Mouse (Mus musculus) stomach, adult 2 months (tissue): Measurements from ENCODE around the gene B020004J07Rik. TPM values are rescaled to one million over a fixed set of nuclear protein-coding genes. Genes with fewer than 3 reads are reported as not detected.

Experiments
- polyA plus RNA-seq: library from polyadenylated mRNA; depleted of rRNA; stranded (reverse); fragments of >200 nt; gene quantifications from 2 replicates; pipeline ENCODE4 v1.2.3, GENCODE M21; 2012; rRNA removed

B020004J07Rik gene
- not detected in 2 replicates for polyA plus RNA-seq

DNA sequence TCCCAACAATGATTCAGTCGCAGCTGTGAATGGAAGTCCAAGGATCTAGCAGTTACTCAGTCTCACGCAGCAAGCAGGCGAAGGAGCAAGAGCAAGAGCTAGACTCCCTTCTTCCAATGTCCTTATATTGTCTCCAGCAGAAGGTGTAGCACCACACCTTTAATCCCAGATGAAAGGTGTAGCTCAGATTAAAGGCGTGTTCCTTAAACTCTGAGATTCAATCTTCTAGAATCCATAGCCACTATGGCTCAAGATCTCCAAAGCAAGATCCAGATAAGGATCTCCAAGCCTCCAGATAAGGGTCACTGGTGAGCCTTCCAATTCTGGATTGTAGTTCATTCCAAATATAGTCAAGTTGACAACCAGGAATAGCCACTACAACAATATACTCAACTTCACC lies at the start of gene B020004J07Rik:
Gene B020004J07Rik, minus strand, starts transcription at position 101 of the 400 bp plus-strand sequence.

Other genes starting within 250 kb of the B020004J07Rik start
- gene Leprot, start 196.3 kb downstream of the B020004J07Rik start, polyA plus RNA-seq: 13.9 and 21.3 TPM in 2 replicates
- gene Lepr, start 126.6 kb downstream of the B020004J07Rik start, polyA plus RNA-seq: 0.24 and 0.27 TPM in 2 replicates
- gene C130073F10Rik, start 49.8 kb upstream of the B020004J07Rik start, polyA plus RNA-seq: not detected in 2 replicates
- not detected in 2 replicates for gene Gm12800, start 65.1 kb upstream of the B020004J07Rik start, polyA plus RNA-seq
- not detected in 2 replicates for gene Gm12794, start 96.4 kb upstream of the B020004J07Rik start, polyA plus RNA-seq
- gene Gm12790, start 137.0 kb upstream of the B020004J07Rik start, polyA plus RNA-seq: not detected in 2 replicates
- gene Gm12789, start 142.6 kb upstream of the B020004J07Rik start, polyA plus RNA-seq: not detected in 2 replicates
- gene Pde4b, start 243.5 kb upstream of the B020004J07Rik start, polyA plus RNA-seq: 0.85 and 1.1 TPM in 2 replicates